Mouse (Mus musculus): ENCODE measurements around the gene Bora.

DNA sequence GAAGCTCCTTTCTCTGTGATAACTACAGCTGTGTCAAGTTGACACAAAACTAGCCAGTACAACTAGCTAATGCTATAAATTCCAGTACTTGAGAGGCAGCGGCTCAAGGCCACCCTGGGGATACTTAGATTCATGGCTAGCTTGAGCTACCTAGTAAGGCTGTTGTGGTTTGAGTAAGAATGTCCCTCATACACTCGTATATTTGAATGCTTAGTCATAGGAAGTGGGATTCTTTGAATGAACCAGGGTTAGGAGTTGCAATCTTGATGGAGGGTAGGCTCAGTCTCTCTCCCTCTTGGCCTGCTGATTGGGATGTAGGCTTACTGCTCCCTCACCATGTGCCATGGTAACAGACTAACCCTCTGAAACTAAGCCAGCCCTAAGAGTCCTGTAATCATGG is 17.1 kb downstream of the Bora start:
- TF ChIP-seq CTCF (conservative IDR thresholded peaks at IDR 0.05; ENCODE audit: low read length) (no peak), NANOG (IDR thresholded peaks at IDR 0.05; ENCODE audit: borderline replicate concordance, low read length) (no peak)
